Mouse (Mus musculus) midbrain, postnatal 0 days (tissue): ENCODE results near the gene Egflam. TPM values are rescaled to one million over a fixed set of nuclear protein-coding genes. Genes with fewer than 3 reads are reported as not detected.

Experiments used
- ATAC-seq: fragments of 200-750 bp; cut with Nextera tagmentation; 2 replicates; pipeline ENCODE4 v1.8.0; 2017; ENCODE audit warnings: moderate number of reproducible peaks, mild to moderate bottlenecking, moderate TSS enrichment, moderate library complexity; ENCODE audit not compliant: low FRiP score
- DNase-seq: peaks from one replicate; pipeline ENCODE4 v3.0.0-alpha.2; 2015; ENCODE audit warnings: low spot score
- H3K27ac ChIP-seq: fragments of 300-500 bp; sonication (generic); 2 replicates; pipeline ENCODE4 v1.5.1; 2014; ENCODE audit warnings: low read depth, mild to moderate bottlenecking, low read length, mixed read lengths
- H3K27me3 ChIP-seq: fragments of 300-500 bp; sonication (generic); 2 replicates; pipeline ENCODE4 v1.6.1; 2014; ENCODE audit warnings: low read length, control low read depth, mixed read lengths; ENCODE audit not compliant: insufficient read depth
- H3K36me3 ChIP-seq: fragments of 300-500 bp; sonication (generic); 2 replicates; pipeline ENCODE4 v1.6.1; 2014; ENCODE audit warnings: low read length, control low read depth, mixed read lengths; ENCODE audit not compliant: insufficient read depth
- H3K4me1 ChIP-seq: fragments of 300-500 bp; sonication (generic); 2 replicates; pipeline ENCODE4 v1.6.1; 2014; ENCODE audit warnings: mild to moderate bottlenecking, control low read depth, antibody characterized with exemption, low read length, mixed read lengths; ENCODE audit not compliant: insufficient read depth
- H3K4me2 ChIP-seq: fragments of 300-500 bp; sonication (generic); 2 replicates; pipeline ENCODE4 v1.6.1; 2014; ENCODE audit warnings: low read depth, mild to moderate bottlenecking, low read length, mixed read lengths; ENCODE audit not compliant: poor library complexity, severe bottlenecking
- H3K4me3 ChIP-seq: fragments of 300-500 bp; sonication (generic); 2 replicates; pipeline ENCODE4 v1.5.1; 2014; ENCODE audit warnings: low read depth, mild to moderate bottlenecking, low read length, moderate library complexity
- H3K9ac ChIP-seq: fragments of 300-500 bp; sonication (generic); replicated peaks from 2 replicates; pipeline ENCODE4 v1.6.1; 2014; ENCODE audit warnings: mild to moderate bottlenecking, low read length, moderate library complexity, mixed read lengths; ENCODE audit not compliant: poor library complexity, severe bottlenecking
- H3K9me3 ChIP-seq: fragments of 300-500 bp; sonication (generic); 2 replicates; pipeline ENCODE4 v1.6.1; 2016; ENCODE audit warnings: low read length, control low read depth
- CTCF ChIP-seq: IDR thresholded peaks from 2 replicates; pipeline ENCODE4 v1.5.1; 2016; ENCODE audit warnings: antibody characterized with exemption, mild to moderate bottlenecking
- WGBS: fragments of 180-500 bp; shearing (Covaris S2); extraction: QIAGEN DNeasy Blood & Tissue Kit; methylation state at CpG from one replicate; pipeline ENCODE4 v1.1.7; 2014; 5-methylcytosine and 5-hydroxymethylcytosine counted together
- polyA plus RNA-seq: library from polyadenylated mRNA; unstranded; fragments of >200 nt; fragmentation: Nextera tagmentation; extraction: Ambion mirVana; gene quantifications from 2 replicates; pipeline ENCODE4 v1.2.1, GENCODE M21; 2015
- total RNA-seq: library from RNA; depleted of rRNA; stranded (reverse); fragments of >200 nt; gene quantifications from 2 replicates; pipeline ENCODE4 v1.2.3, GENCODE M21; 2014; rRNA removed

Egflam gene
- 7.8 and 8.6 TPM in 2 replicates for total RNA-seq
- polyA plus RNA-seq = 8.6 and 8.8 TPM in 2 replicates

DNA sequence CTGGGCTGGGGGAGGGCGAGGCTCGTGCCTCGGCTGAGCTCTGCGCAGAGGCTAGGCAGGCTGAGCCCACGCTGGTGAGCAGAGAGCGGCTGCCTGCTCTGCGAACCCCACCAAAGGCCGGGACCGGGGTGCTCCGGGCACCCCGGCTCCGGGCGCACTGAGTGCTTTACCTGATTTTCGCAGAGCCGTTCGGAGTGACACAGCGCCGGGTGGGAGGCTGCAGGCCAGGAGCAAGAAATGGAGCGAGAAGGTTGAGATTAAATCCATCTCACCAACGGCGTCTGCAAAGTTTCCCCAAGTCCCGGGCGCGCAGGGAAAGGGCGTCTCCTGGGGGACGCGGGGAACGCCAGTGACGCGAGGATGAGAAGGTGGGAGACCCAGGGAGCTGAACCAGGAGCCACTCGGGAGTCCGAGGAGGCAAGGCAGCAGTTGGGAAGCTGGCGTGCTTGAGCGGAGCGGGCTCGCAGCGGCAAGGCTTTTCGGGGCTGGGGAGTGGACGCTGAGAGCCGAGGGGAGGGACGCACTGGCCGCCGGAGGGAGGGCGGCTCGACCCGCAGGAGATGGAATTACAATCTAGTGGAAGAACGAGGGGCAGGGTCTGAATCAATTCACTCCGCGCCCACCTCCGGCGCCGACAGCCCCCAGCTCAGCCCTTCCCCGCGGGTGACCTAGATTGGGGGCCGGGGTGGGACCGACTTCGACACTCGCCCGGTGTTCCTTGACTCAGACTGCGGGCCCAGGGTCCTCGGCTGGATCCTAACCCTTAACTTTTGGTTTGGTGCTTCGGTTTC, at the start of gene Egflam:
Gene Egflam (minus strand): TSS at position 578 of the 791 bp plus-strand sequence.
- Histone ChIP-seq H3K9ac (peak within 1 kb of the TSS; percentile 56), H3K4me3 (peak within 1 kb of the TSS; percentile 62), H3K4me2 (peak within 1 kb of the TSS; percentile 99), H3K9me3 (no peaks in the 10 kb centered on the region), H3K36me3 (no peaks in the 10 kb centered on the region), H3K27me3 (peaks cover 9% of the 10 kb centered on the region; the same call in 1 of the 2 replicates), H3K27ac (peak within 1 kb of the TSS; percentile 12; the same call in 1 of the 2 replicates), H3K4me1 (no peaks in the 10 kb centered on the region)
- WGBS = under 1% methylated on average over 61 of the region's 62 CpGs
- DNase-seq (peak; percentile 2), ATAC-seq (0 out of 2 replicates have a peak, but pooled peaks have one; percentile 45)
- no peak for TF ChIP-seq CTCF

DNA sequence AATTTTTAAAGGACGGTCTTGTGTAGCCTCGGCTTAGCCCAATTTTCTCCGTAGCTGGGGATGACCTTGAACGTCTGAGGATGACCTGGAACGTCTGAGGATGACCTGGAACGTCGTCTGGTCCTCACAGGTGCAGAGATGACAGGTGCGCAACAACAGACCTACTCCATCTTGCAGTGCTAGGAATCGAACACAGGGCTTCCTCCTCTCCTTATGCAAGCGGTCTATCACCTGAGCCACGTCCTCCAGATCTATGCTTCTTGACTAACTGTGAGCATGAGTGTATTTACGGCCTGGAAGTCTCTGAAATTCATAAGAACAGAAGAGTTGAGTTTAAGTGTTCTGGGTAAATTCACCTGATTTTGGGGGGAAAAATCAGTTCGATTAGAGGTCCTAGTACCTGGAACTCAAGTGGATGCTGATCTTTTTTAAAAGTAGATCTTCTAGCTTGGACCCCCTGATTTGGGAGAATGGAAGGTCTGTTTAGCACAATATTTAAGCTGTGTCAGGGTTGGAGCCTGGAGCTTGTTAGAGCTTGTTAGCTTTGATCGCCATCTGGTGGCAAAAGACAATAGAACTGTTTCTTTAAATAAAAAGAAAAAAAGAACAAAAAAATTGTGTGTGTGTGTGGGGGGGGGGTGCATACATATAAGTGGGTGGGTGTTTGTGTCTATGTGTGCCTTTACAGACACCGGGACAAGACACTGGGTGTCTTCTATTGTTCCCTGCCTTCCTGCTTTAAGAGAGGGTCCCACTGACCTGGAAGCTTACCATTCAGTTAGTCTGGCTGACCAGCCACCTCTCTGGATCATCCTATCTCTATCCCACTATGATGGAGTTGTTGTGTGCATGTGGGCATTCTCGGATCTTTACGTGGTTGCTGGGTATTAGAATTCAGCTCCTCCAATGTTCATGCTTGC, 45.5 kb upstream of the Egflam start:
- peak; percentile 84 for TF ChIP-seq CTCF
- H3K4me3 ChIP-seq = no peak overlapping the region
- ATAC-seq (peak; percentile 71), DNase-seq (peak; percentile 90)
- 71% methylated on average over 17 of the region's 17 CpGs for WGBS
- H3K27ac ChIP-seq = no peak overlapping the region
- no peaks in the 10 kb centered on the region for H3K36me3 ChIP-seq
- H3K27me3 ChIP-seq = no peaks in the 10 kb centered on the region
- no peak overlapping the region for H3K4me2 ChIP-seq
- no peaks in the 10 kb centered on the region for H3K9me3 ChIP-seq
- H3K4me1 ChIP-seq = no peaks in the 10 kb centered on the region
- H3K9ac ChIP-seq = no peak overlapping the region

DNA sequence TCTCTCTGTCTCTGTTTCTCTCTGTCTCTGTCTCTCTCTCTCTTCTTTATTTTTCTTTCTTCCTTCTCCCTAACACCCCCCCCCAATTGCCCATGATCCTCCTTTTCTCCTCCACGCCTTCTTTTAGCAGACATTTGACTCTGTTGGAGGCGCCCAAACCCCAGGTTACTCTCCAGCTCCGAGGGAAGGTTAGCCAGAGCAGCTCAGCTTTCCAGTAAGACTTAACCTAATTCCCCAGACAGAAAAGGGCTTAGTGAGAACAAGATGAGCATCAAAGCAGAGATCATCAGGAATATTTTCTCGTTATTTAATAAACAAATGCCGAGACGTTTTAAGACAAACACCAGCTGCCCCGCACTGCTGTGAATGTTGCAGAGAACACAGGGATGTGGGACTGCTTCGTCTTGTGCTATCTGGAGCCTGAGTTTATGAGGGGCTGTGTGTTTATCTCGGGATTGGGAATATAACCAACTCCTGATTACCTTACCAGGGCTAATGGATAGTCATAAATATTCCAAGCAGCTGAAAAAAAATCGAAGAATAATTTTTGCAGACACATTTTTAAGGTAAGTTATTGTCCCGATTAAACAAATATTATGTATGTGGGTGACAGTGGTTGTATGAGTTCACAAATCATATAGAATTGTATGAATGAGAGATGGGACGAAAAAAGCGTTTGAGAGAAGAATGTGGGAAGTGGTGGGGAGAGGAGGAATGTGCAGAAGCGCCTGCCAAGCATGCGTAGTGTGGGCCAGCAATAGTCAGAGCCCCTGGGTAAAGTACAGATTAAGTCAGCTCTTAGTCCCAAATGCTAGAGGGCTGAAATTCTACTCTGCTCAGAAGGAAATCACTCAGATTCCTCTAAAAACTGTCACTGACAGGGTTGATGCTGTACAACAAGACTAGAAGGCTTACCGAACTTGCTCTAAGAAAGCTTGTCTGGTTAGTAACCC, 44.2 kb upstream of the Egflam start:
- DNase-seq (no peak), ATAC-seq (no peak)
- Histone ChIP-seq H3K27me3 (no peaks in the 10 kb centered on the region), H3K9ac (no peak overlapping the region), H3K4me2 (no peak overlapping the region), H3K4me1 (no peaks in the 10 kb centered on the region), H3K9me3 (no peaks in the 10 kb centered on the region), H3K27ac (no peak overlapping the region), H3K4me3 (no peak overlapping the region), H3K36me3 (no peaks in the 10 kb centered on the region)
- WGBS = 57% methylated on average over 16 of the region's 16 CpGs
- no peak for TF ChIP-seq CTCF

DNA sequence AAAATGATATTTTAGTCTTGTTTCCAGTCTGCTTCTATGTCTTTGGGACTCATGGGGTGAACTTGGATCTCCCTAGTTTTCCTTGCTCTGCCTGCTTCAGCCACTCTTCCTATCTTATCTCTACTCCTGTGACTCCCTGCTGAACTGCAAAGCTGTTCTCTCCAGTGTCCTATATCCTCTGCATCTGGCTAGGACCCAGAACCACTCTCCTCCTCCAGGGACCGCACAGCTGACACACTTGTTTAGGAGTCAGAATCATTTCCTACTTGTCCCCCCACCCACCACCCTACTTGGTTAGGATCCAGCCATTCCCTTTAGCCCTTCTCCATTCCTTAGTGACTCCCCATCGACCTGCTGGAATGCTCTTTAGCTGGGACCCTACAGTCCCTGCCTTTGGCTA, 26.1 kb upstream of the Egflam start:
- no peak for TF ChIP-seq CTCF
- WGBS = 62% methylated on average over 2 of the region's 2 CpGs
- DNase-seq = no peak

DNA sequence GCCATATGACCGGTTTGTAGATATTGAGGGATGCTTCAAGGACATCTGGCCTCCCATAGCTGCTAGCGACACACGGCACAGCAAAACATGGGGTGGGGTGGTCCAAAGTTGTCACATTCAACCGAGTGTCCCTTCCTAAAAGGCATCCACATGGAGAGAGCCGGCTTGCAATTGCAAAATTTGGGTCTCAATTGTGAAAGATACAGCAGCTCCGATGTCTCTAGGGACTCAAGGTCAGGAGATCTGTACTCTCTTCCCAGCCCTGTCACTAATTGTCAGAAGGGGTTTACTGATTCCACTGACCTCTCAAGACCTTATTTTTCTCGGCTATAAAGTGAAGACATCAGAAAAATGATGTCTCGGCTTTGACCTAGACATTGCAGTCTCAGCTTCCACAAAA, 6.3 kb upstream of the Egflam start:
- Histone ChIP-seq H3K27ac (no peak overlapping the region), H3K9ac (no peak overlapping the region), H3K27me3 (0 out of 2 replicates have a peak, but pooled peaks cover 5% of the 10 kb centered on the region), H3K36me3 (no peaks in the 10 kb centered on the region), H3K4me1 (no peaks in the 10 kb centered on the region), H3K4me2 (no peak overlapping the region), H3K9me3 (no peaks in the 10 kb centered on the region), H3K4me3 (no peak overlapping the region)
- WGBS = 85% methylated on average over 8 of the region's 8 CpGs
- TF ChIP-seq CTCF = no peak
- DNase-seq = no peak
- no peak for ATAC-seq

More for the DNA sequence above, 26.1 kb upstream of the Egflam start:
- Histone ChIP-seq H3K27me3 (no peaks in the 10 kb centered on the region), H3K9me3 (no peaks in the 10 kb centered on the region), H3K4me1 (no peaks in the 10 kb centered on the region), H3K27ac (no peak overlapping the region), H3K36me3 (no peaks in the 10 kb centered on the region), H3K4me3 (no peak overlapping the region), H3K9ac (no peak overlapping the region), H3K4me2 (no peak overlapping the region)
- ATAC-seq = no peak
